Mouse (Mus musculus) hindbrain, postnatal 0 days (tissue): ENCODE data around the gene Wsb1. TPM values are rescaled to one million over a fixed set of nuclear protein-coding genes. Genes with fewer than 3 reads are reported as not detected.

Experiments used
- ATAC-seq: fragments of 200-750 bp; cut with Nextera tagmentation; 2 replicates; pipeline ENCODE4 v1.8.0; 2017; ENCODE audit warnings: mild to moderate bottlenecking, moderate TSS enrichment, moderate library complexity
- DNase-seq: peaks from one replicate; pipeline ENCODE4 v3.0.0-alpha.2; 2015; ENCODE audit warnings: low spot score
- H3K27ac ChIP-seq: fragments of 300-500 bp; sonication (generic); 2 replicates; pipeline ENCODE4 v1.5.1; 2014; ENCODE audit warnings: mild to moderate bottlenecking
- H3K27me3 ChIP-seq: fragments of 300-500 bp; sonication (generic); 2 replicates; pipeline ENCODE4 v1.6.1; 2014; ENCODE audit warnings: low read length, mixed read lengths; ENCODE audit not compliant: insufficient read depth
- H3K36me3 ChIP-seq: fragments of 300-500 bp; sonication (generic); 2 replicates; pipeline ENCODE4 v1.6.1; 2014; ENCODE audit warnings: low read length, mixed read lengths; ENCODE audit not compliant: insufficient read depth
- H3K4me1 ChIP-seq: fragments of 300-500 bp; sonication (generic); 2 replicates; pipeline ENCODE4 v1.6.1; 2014; ENCODE audit warnings: antibody characterized with exemption, low read length, mixed read lengths; ENCODE audit not compliant: insufficient read depth
- H3K4me2 ChIP-seq: fragments of 300-500 bp; sonication (generic); 2 replicates; pipeline ENCODE4 v1.6.1; 2014; ENCODE audit warnings: low read depth, mild to moderate bottlenecking, low read length, moderate library complexity, mixed read lengths
- H3K4me3 ChIP-seq: fragments of 300-500 bp; sonication (generic); 2 replicates; pipeline ENCODE4 v1.5.1; 2014; ENCODE audit warnings: low read length
- H3K9ac ChIP-seq: fragments of 300-500 bp; sonication (generic); replicated peaks from 2 replicates; pipeline ENCODE4 v1.6.1; 2014; ENCODE audit warnings: mild to moderate bottlenecking, low read length, moderate library complexity, mixed read lengths
- H3K9me3 ChIP-seq: fragments of 300-500 bp; sonication (generic); 2 replicates; pipeline ENCODE4 v1.6.1; 2016; ENCODE audit warnings: low read length, mixed read lengths
- CTCF ChIP-seq: IDR thresholded peaks from 2 replicates; pipeline ENCODE4 v1.5.1; 2016; ENCODE audit warnings: antibody characterized with exemption, control low read depth, low read depth
- WGBS: fragments of 180-500 bp; shearing (Covaris S2); extraction: QIAGEN DNeasy Blood & Tissue Kit; methylation state at CpG from one replicate; pipeline ENCODE4 v1.1.7; 2014; 5-methylcytosine and 5-hydroxymethylcytosine counted together
- polyA plus RNA-seq: library from polyadenylated mRNA; unstranded; fragments of >200 nt; fragmentation: Nextera tagmentation; extraction: Ambion mirVana; gene quantifications from 2 replicates; pipeline ENCODE4 v1.2.1, GENCODE M21; 2015
- total RNA-seq: library from RNA; depleted of rRNA; stranded (reverse); fragments of >200 nt; gene quantifications from 2 replicates; pipeline ENCODE4 v1.2.3, GENCODE M21; 2014

Gene Wsb1
- total and polyA plus RNA-seq, 2 experiments from 2014 or later: 202 to 216 TPM

DNA sequence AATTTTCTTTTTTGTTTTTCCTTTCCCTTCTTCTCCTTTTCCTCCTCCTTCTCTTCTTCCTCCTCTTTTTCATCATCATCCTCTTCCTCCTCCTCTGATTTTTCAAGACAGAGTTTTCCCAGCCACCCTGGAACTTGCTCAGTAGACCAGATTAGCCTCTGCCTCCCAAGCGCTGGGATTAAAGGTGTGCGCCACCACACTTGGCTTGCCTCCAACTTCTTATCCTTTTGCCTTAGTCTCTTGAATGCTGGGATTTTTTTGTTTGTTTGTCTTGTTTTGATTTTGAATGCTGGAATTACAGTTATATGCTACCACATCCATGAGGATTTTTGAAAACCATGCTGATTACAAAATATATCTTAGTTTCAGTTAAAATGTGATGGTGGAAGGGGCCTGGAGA is 26.4 kb downstream of the Wsb1 start:
- 0 out of 2 replicates have a peak, but pooled peaks cover 5% of the 10 kb centered on the region for H3K4me1 ChIP-seq
- H3K27me3 ChIP-seq: no peaks in the 10 kb centered on the region
- ATAC-seq (no peak), DNase-seq (no peak)
- no peak overlapping the region for H3K9ac ChIP-seq
- WGBS: 80% methylated on average over 2 of the region's 2 CpGs
- no peak overlapping the region for H3K4me2 ChIP-seq
- H3K27ac ChIP-seq: no peak overlapping the region
- no peak overlapping the region for H3K4me3 ChIP-seq
- no peak for TF ChIP-seq CTCF
- H3K9me3 ChIP-seq: no peaks in the 10 kb centered on the region
- no peaks in the 10 kb centered on the region for H3K36me3 ChIP-seq

DNA sequence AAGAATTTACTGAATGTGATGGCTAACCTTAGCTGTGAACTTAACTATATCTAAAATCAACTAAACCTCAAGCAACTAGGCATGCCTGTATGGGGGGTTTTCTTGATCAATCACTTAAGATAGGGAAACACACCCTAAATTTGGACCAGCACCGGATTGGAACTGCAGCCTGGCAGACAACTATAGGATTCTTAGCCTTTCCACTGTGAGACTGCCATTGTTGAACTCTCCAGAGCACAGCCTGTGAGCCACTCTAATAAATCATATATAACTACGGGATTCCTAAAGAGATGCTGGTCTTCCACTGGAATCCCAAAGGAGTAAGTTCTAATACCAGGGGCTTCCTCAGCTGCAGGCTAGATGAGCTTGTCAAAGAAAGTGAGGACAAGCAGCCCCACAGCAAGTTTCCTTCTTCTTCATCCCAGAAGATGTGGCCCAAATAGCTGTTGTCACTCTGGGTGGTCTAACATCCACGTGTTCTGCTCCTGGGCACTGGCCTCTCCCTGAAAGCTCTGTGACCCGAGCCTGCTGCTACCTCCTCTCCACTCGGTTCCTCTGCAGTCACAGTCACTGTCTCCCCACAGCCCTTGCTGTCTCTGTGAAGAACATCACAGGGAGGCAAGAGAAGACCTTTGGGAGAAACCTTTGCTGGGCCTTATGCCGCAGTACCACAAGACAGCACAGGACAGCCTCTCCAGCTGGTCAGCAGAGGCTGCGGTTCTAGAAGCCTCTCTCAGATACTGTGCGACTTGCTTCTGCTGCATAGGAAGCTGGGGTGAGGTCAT is 28.9 kb downstream of the Wsb1 start:
- ATAC-seq: no peak
- H3K4me3 ChIP-seq: no peak overlapping the region
- no peaks in the 10 kb centered on the region for H3K36me3 ChIP-seq
- no peak overlapping the region for H3K9ac ChIP-seq
- H3K27me3 ChIP-seq: no peaks in the 10 kb centered on the region
- no peak for TF ChIP-seq CTCF
- no peak overlapping the region for H3K27ac ChIP-seq
- H3K9me3 ChIP-seq: no peaks in the 10 kb centered on the region
- no peak for DNase-seq
- no peak overlapping the region for H3K4me2 ChIP-seq
- WGBS: 72% methylated on average over 8 of the region's 8 CpGs
- H3K4me1 ChIP-seq: 0 out of 2 replicates have a peak, but pooled peaks cover 5% of the 10 kb centered on the region

DNA sequence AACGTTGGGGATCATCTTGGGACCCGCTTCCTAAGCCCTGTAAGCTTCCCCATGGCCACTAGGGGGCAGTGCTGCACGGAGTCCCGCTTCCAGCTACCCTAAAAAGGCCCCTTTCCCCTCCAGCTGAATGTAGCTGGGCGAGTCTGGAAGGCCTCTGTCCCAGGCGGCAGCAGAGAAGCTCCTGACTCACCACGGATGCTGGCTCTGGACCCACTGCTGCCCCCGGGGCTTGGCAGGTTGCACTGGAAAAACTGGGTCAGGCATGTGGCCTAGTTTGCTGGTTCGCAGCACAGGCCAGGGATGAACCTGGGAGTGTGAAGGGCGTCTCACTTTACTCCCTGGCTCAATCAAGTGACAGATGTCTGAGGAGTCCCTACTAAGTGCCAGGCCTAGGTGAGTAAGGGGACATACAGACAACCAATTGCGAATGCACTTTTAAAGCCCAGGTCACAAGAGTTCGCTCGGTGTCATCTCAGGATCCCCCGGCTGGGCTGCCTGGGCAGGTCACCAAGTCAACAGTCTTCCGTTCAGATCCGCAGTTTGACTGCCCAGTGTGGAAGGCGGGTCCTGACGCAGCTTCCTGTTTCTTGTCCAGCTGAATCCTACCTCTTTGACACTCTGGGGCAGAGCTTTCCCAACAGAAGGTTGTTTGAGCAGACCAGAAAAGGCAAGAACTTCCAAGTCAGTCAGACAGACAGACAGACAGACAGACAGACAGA is 29.8 kb downstream of the Wsb1 start:
- TF ChIP-seq CTCF: peak; percentile 95
- H3K9ac ChIP-seq: no peak overlapping the region

DNA sequence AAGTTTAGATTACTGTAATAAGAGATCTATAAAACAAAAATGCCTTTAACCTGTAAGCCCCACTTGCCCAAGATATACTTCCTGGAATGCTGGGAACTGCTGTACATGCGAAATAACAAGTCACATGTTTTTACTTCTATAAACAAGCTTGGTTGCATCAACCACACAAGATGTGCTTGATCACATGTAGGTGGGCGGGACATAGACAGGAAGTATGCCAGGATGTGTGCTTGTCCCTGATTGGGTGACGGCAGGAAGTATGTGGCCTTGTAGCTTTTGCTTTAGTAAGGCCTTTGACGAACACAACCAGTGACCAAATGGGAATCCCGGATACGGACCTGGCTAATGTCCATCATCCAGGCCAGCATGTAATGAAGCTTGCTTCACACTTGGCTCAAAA is 31.1 kb downstream of the Wsb1 start:
- H3K36me3 ChIP-seq: no peaks in the 10 kb centered on the region

More for the DNA sequence above, 29.8 kb downstream of the Wsb1 start:
- no peak overlapping the region for H3K4me3 ChIP-seq
- ATAC-seq (peak; percentile 90), DNase-seq (peak; percentile 88)
- H3K9me3 ChIP-seq: no peaks in the 10 kb centered on the region
- 37% methylated on average over 18 of the region's 18 CpGs for WGBS
- no peaks in the 10 kb centered on the region for H3K36me3 ChIP-seq
- no peak overlapping the region for H3K4me2 ChIP-seq
- no peak overlapping the region for H3K27ac ChIP-seq
- 0 out of 2 replicates have a peak, but pooled peaks cover 5% of the 10 kb centered on the region for H3K4me1 ChIP-seq
- H3K27me3 ChIP-seq: no peaks in the 10 kb centered on the region

DNA sequence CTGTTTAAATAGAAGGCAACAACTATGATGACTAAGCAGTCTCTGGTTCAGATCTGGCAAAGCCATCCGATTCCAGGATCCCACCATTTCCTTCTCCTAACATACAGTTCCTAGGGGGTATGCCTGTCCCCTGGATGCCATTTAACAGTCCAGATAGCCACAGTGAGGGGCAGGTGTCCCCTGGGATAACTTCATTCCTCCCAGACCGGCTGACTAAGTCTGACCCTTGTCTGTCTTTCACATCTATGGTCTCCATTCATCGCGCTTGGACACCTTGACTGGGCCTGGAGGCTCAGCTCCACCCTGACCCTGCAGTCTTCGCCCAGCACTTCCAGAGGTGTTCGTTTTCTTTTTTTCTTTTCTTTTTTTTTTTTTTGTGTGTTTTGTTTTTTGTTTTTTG is 31.8 kb downstream of the Wsb1 start:
- no peak overlapping the region for H3K4me3 ChIP-seq
- H3K4me1 ChIP-seq: 0 out of 2 replicates have a peak, but pooled peaks cover 5% of the 10 kb centered on the region
- H3K27me3 ChIP-seq: no peaks in the 10 kb centered on the region
- DNase-seq (no peak), ATAC-seq (no peak)
- no peak for TF ChIP-seq CTCF
- H3K27ac ChIP-seq: no peak overlapping the region
- H3K9me3 ChIP-seq: no peaks in the 10 kb centered on the region
- no peaks in the 10 kb centered on the region for H3K36me3 ChIP-seq
- 90% methylated on average over 6 of the region's 6 CpGs for WGBS
- no peak overlapping the region for H3K4me2 ChIP-seq
- no peak overlapping the region for H3K9ac ChIP-seq

More for the DNA sequence above, 31.1 kb downstream of the Wsb1 start:
- no peaks in the 10 kb centered on the region for H3K9me3 ChIP-seq
- ATAC-seq (no peak), DNase-seq (no peak)
- TF ChIP-seq CTCF: no peak
- H3K27me3 ChIP-seq: no peaks in the 10 kb centered on the region
- no peak overlapping the region for H3K4me3 ChIP-seq
- WGBS: 89% methylated on average over 6 of the region's 6 CpGs
- H3K9ac ChIP-seq: no peak overlapping the region
- H3K4me1 ChIP-seq: 0 out of 2 replicates have a peak, but pooled peaks cover 5% of the 10 kb centered on the region
- H3K27ac ChIP-seq: no peak overlapping the region
- H3K4me2 ChIP-seq: no peak overlapping the region

DNA sequence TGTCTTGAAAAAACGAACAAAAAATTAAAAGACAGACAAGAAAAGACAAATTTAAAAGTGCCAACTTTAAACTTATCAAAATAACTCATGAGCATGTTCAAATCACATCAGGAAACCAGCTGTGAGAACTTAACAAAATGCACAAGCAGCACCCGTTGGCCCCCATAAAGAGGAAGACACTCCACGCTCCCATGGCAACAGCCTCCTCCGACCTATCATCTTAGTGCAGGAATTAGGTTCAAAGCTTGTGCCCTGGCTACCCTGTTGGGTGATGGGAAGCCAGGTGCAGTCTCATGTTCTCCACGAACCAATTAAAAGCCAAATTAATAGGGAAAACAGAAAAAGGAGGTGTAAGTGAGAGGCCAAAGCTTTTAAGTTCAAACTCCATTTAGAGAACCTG is 32.8 kb downstream of the Wsb1 start:
- 69% methylated on average over 5 of the region's 5 CpGs for WGBS
- ATAC-seq (no peak), DNase-seq (no peak)
- Histone ChIP-seq H3K4me2 (no peak overlapping the region), H3K27me3 (no peaks in the 10 kb centered on the region), H3K27ac (no peak overlapping the region), H3K9me3 (no peaks in the 10 kb centered on the region), H3K4me3 (no peak overlapping the region), H3K36me3 (no peaks in the 10 kb centered on the region), H3K9ac (no peak overlapping the region), H3K4me1 (0 out of 2 replicates have a peak, but pooled peaks cover 5% of the 10 kb centered on the region)
- TF ChIP-seq CTCF: no peak
